In the genomic region with DNA sequence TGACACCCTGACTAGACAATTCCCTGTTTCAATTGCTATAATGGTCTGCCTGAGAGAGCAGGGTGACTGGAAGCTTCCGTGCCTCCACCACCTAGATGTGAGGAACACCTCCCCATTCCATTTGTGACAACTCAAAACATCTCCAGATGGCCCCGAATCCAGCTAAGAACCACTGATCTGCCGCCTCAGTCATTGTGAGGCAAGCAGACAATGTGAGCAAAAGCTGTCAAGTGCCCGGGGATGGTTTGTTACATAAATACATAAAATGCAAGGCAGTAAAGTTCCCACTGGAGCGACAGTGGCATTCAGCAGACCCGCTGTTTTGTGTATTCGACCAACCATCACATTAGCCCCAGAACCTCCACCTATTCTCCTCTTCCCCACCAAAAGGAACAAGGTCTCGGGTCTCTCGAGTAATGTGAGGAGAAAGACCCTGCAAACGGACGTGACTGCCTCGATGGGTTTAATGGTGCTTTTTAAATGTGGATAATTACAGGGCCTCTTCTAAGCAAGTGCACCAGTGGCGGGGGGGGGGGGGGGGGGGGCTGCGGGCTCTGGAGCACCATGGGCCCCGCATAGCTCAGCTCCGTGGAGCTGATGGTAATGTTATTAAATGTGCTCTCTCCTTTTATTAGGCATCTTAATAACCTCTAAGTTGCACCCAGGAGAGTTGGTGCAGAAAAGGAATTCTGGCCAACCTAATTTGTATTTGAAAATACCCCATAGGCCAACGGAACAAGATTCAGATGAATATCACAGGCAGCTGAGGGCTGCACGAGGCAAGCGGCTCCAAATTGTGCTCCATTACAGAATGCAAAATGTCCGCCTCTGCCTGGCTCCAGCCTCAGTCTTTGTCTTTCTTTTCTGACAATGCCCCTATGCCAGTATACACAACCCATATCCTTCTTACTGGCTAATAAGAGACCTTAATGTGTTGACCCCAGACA, we compare ENCODE assay signal across 17 mouse cellular contexts.
DNase-seq lines count a peak whose midpoint lies in the region; ATAC-seq and TF ChIP-seq lines count a peak whose summit lies in the region.
"Had no signal": no experiment of that assay in that cellular context is flagged by ENCODE, and none has a peak within 500 bp of the region (broad histone marks: within the 10 kb centered on the region; RNA-seq: fewer than 3 reads in every experiment).

No protein-coding gene starts in this region.

- no peak for TF ChIP-seq CTCF in forebrain, postnatal 0 days (IDR thresholded peaks at IDR 0.05; ENCODE audit: low read depth)

- H3K36me3 ChIP-seq in forebrain, embryonic 12.5 days (replicated peaks): no peaks in the 10 kb centered on the region
- H3K36me3 ChIP-seq in forebrain, postnatal 0 days (ENCODE audit: insufficient read depth): no peaks in the 10 kb centered on the region
- H3K36me3 ChIP-seq in hindbrain, embryonic 14.5 days (replicated peaks; ENCODE audit: control insufficient read depth, insufficient read depth): no peaks in the 10 kb centered on the region
- no peaks in the 10 kb centered on the region for H3K36me3 ChIP-seq in midbrain, embryonic 11.5 days (ENCODE audit: control insufficient read depth, insufficient read depth, low read length)
- H3K36me3 ChIP-seq: heart, embryonic 15.5 days had no signal

- 58% methylated on average over 20 of the region's 20 CpGs for WGBS in forebrain, embryonic 12.5 days
- WGBS in forebrain, postnatal 0 days: 45% methylated on average over 19 of the region's 20 CpGs
- 40% methylated on average over 19 of the region's 20 CpGs for WGBS in hindbrain, embryonic 14.5 days
- WGBS in midbrain, embryonic 11.5 days: 80% methylated on average over 18 of the region's 20 CpGs

- H3K9me3 ChIP-seq in forebrain, embryonic 12.5 days: no peaks in the 10 kb centered on the region
- no peaks in the 10 kb centered on the region for H3K9me3 ChIP-seq in forebrain, postnatal 0 days (ENCODE audit: low read length)
- no peaks in the 10 kb centered on the region for H3K9me3 ChIP-seq in hindbrain, embryonic 14.5 days (ENCODE audit: control insufficient read depth, low read length)
- no peaks in the 10 kb centered on the region for H3K9me3 ChIP-seq in midbrain, embryonic 11.5 days (ENCODE audit: control insufficient read depth, low read length)
- H3K9me3 ChIP-seq: heart, embryonic 15.5 days had no signal

- H3K27ac ChIP-seq in forebrain, embryonic 12.5 days: 0 out of 2 replicates have a peak overlapping the region, but pooled peaks have one; percentile 46
- H3K27ac ChIP-seq in forebrain, postnatal 0 days (ENCODE audit: low read depth, low read length): no peak overlapping the region
- H3K27ac ChIP-seq in hindbrain, embryonic 14.5 days: peak overlapping the region; percentile 71
- no peak overlapping the region for H3K27ac ChIP-seq in midbrain, embryonic 11.5 days (ENCODE audit: low read depth, low read length)
- H3K27ac ChIP-seq: heart, embryonic 15.5 days had no signal

- no peaks in the 10 kb centered on the region for H3K27me3 ChIP-seq in forebrain, embryonic 12.5 days
- no peaks in the 10 kb centered on the region for H3K27me3 ChIP-seq in forebrain, postnatal 0 days (ENCODE audit: insufficient read depth, low read length)
- H3K27me3 ChIP-seq in hindbrain, embryonic 14.5 days (ENCODE audit: control insufficient read depth, insufficient read depth, low read length): no peaks in the 10 kb centered on the region
- H3K27me3 ChIP-seq in midbrain, embryonic 11.5 days (ENCODE audit: control insufficient read depth, insufficient read depth, low read length): no peaks in the 10 kb centered on the region
- H3K27me3 ChIP-seq: heart, embryonic 15.5 days; Patski had no signal

- no peak overlapping the region for H3K9ac ChIP-seq in forebrain, embryonic 12.5 days
- no peak overlapping the region for H3K9ac ChIP-seq in forebrain, postnatal 0 days
- 0 out of 2 replicates have a peak overlapping the region, but pooled peaks have one; percentile 6 for H3K9ac ChIP-seq in hindbrain, embryonic 14.5 days
- no peak overlapping the region for H3K9ac ChIP-seq in midbrain, embryonic 11.5 days (ENCODE audit: low read length)
- H3K9ac ChIP-seq: heart, embryonic 15.5 days had no signal

- no peak for DNase-seq in forebrain, postnatal 0 days
- peak; percentile 39 for DNase-seq in hindbrain, embryonic 14.5 days (ENCODE audit: low spot score)
- DNase-seq in midbrain, embryonic 11.5 days (ENCODE audit: low spot score, missing footprints): no peak
- peak; percentile 10 for DNase-seq in retina, embryonic 14.5 days (ENCODE audit: low spot score)
- no peak for DNase-seq in kidney, adult 18-20 months
- no peak for DNase-seq in gastrocnemius, postnatal 4 days (ENCODE audit: low spot score in 2 of 2)
- DNase-seq in gastrocnemius, postnatal 36 days: no peak
- DNase-seq: cerebellum, adult 9-10 months; gastrocnemius, postnatal 25 days; kidney, postnatal 10 days; left cerebral cortex, postnatal 4 days; lung, adult 18-20 months; thymus, postnatal 25 days had no signal

- intact Hi-C loops in gastrocnemius, postnatal 36 days (cut with DNase I): no loop called here

- no peak overlapping the region for H3K4me2 ChIP-seq in forebrain, embryonic 12.5 days
- no peak overlapping the region for H3K4me2 ChIP-seq in forebrain, postnatal 0 days (ENCODE audit: low read depth)
- 0 out of 2 replicates have a peak overlapping the region, but pooled peaks have one; percentile 2 for H3K4me2 ChIP-seq in hindbrain, embryonic 14.5 days (replicated peaks)
- H3K4me2 ChIP-seq in midbrain, embryonic 11.5 days: no peak overlapping the region
- H3K4me2 ChIP-seq: heart, embryonic 15.5 days had no signal

- peak; percentile 65 for ATAC-seq in forebrain, embryonic 12.5 days (ENCODE audit: low FRiP score)
- no peak for ATAC-seq in forebrain, postnatal 0 days
- ATAC-seq in hindbrain, embryonic 14.5 days (ENCODE audit: low FRiP score): peak; percentile 77
- peak; percentile 30; the same call in 1 of the 2 replicates for ATAC-seq in midbrain, embryonic 11.5 days (ENCODE audit: low FRiP score)
- ATAC-seq: Patski had no signal

- peaks cover 5% of the 10 kb centered on the region for H3K4me1 ChIP-seq in forebrain, embryonic 12.5 days
- H3K4me1 ChIP-seq in forebrain, postnatal 0 days (ENCODE audit: insufficient read depth): no peaks in the 10 kb centered on the region
- H3K4me1 ChIP-seq in hindbrain, embryonic 14.5 days (replicated peaks; ENCODE audit: control insufficient read depth, insufficient read depth, low read length): no peaks in the 10 kb centered on the region; the same call in 1 of the 2 replicates
- no peaks in the 10 kb centered on the region for H3K4me1 ChIP-seq in midbrain, embryonic 11.5 days (ENCODE audit: control insufficient read depth, insufficient read depth, low read length)
- H3K4me1 ChIP-seq: heart, embryonic 15.5 days had no signal

- H3K4me3 ChIP-seq in forebrain, embryonic 12.5 days (replicated peaks): no peak overlapping the region
- no peak overlapping the region for H3K4me3 ChIP-seq in forebrain, postnatal 0 days (ENCODE audit: low read depth, low read length)
- H3K4me3 ChIP-seq in hindbrain, embryonic 14.5 days (replicated peaks; ENCODE audit: low read length): no peak overlapping the region
- no peak overlapping the region for H3K4me3 ChIP-seq in midbrain, embryonic 11.5 days (ENCODE audit: low read depth, low read length)
- H3K4me3 ChIP-seq: erythroblast, embryonic 14.5 days; heart, embryonic 15.5 days had no signal

Comparison
In these comparisons a context has a peak if more than half of its experiments do, and no peak if none do; other contexts are left out.
1. H3K27ac ChIP-seq: peak in forebrain, embryonic 12.5 days (single experiment) and hindbrain, embryonic 14.5 days (single experiment); none in forebrain, postnatal 0 days (single experiment) and midbrain, embryonic 11.5 days (single experiment).
2. DNase-seq: peak in hindbrain, embryonic 14.5 days (single experiment) and retina, embryonic 14.5 days (single experiment); none in forebrain, postnatal 0 days (single experiment), midbrain, embryonic 11.5 days (single experiment), kidney, adult 18-20 months (single experiment), gastrocnemius, postnatal 4 days (0 of 2) and gastrocnemius, postnatal 36 days (0 of 2).